Mouse (Mus musculus): ENCODE results near the gene Dnali1.

The Dnali1 gene

DNA sequence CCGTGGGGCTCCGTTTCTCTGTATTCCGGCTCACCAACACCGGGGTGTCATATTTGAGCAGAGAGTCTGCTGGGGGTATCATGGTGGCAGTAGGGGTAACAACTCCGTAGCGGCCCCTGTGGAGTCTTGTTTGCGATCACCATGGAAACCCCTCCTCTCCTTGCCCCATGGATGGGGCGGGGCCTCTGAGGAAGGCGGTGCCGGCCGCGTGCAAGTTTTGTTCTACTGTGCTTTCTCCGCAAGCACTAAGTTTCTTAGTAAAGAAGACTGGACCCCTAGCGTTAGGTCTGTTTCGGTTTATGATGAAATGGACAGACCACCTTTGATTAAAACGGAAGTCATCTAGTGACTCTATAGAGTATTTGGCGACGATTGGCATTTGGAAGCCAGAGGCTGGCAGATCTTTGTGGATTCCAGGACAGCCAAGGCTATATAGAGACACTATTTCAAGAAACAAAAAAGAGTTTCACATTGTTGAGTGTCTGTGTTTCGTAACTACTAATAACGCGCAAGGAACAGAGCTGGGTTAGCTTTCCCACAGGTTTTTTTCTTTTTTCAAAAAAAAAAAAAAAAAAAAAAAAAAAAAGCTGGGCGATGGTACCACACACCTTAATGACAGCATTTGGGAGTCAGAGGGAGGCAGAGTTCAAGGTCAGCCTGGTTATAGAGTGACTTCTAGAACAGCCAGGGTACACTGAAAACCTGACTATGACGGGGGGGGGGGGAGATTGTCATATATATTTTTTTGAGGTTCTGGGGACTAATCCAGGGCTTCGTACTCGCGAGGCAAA lies at the start of gene Dnali1:
Gene Dnali1 (minus strand): TSS at position 187 of the 791 bp plus-strand sequence.
- WGBS: 1% methylated on average over 26 of the region's 26 CpGs

DNA sequence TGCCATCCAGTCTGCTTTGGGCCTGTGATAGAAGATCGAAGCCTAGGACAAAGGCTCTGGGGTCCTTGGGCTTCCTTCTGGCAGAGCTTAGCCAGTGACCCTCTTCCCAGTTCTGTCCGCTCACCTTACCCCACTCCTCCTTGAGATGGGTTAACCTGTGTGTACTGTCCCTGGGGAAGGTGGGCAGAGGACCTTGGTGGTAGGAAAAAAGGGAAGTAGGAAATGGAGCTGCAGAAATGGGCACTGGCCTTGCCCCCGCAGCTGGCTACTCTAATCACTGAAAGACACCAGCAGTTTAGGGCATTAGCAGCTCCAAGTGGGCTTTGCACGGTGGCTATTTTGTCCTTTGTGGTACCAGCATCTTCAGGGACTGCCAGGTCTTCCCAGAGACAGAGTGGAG lies 49.6 kb upstream of the Dnali1 start:
- 75% methylated on average over 4 of the region's 4 CpGs for whole genome bisulfite sequencing

DNA sequence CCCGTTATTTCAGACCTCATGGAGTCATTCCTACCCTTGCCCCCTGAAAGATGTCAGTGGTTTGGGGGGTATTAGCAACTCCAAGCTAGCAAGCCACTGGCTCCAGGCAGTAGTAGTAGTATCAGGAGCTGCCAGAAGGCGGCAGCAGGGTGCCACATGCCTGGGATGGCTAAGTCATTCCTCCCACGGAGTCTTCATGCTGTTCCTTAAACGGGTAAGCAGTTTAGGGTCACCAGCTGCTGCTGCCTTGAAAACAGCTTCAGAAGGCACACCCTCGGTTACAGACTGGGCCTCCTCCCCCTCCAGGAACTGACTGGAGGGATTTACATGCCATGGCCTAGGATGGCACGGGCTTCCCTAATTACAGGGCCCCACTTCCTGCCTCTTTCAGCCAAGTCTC lies 49.1 kb upstream of the Dnali1 start:
- WGBS: 5% methylated on average over 6 of the region's 6 CpGs

- 94% methylated on average over 9 of the region's 9 CpGs for WGBS
These were observed 39.9 kb upstream of the Dnali1 start for GRCm38 (mm10) chr4:125105354-125105753.

- 42% methylated on average over 13 of the region's 13 CpGs for WGBS
These were observed 35.8 kb upstream of the Dnali1 start for GRCm38 (mm10) chr4:125101334-125101733.

DNA sequence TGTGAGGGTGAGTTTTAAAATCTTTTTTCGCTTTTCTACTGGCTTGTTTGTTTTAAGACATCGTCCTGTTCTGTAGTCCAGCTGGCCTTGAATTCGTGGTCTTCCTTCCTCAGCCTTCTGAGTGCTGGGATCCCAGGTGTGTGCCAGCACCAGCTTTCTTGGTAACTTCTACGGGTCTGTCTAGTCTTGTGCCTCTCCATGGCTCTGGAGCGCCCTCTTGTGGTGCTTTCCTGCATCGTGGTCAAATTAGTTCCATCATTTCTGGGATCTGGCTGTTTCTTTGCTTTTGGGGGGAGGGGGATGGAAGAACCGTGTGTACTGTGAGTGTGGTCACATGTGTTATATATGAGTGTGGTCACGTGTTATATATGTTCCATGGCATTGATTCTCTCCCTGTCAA lies 34.0 kb upstream of the Dnali1 start:
- WGBS: 9% methylated on average over 8 of the region's 8 CpGs

- WGBS: 61% methylated on average over 4 of the region's 4 CpGs
These were observed 31.9 kb upstream of the Dnali1 start for GRCm38 (mm10) chr4:125097412-125097811.

DNA sequence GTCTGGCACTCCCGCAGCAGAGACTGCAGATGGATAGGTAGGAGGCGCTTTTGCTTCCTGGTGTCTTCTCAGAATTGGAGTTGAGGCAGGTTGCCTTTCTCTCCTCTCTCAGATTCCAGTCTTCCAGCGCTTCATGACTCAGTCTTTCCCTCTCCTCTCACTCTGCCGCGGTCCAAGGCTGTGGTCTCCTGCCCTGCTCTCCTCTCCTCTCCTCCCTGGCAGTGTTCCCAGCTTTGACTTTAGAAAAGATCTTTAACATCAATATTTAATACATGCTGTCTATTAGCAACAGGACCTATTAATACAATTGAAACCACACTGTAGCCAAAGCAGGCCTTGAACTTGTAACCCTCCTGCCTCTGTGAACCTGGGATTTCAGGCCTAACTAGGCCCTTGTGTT lies 30.6 kb upstream of the Dnali1 start:
- WGBS: 71% methylated on average over 5 of the region's 5 CpGs

- 72% methylated on average over 5 of the region's 5 CpGs for WGBS
These were observed 27.5 kb upstream of the Dnali1 start for GRCm38 (mm10) chr4:125093031-125093430.

DNA sequence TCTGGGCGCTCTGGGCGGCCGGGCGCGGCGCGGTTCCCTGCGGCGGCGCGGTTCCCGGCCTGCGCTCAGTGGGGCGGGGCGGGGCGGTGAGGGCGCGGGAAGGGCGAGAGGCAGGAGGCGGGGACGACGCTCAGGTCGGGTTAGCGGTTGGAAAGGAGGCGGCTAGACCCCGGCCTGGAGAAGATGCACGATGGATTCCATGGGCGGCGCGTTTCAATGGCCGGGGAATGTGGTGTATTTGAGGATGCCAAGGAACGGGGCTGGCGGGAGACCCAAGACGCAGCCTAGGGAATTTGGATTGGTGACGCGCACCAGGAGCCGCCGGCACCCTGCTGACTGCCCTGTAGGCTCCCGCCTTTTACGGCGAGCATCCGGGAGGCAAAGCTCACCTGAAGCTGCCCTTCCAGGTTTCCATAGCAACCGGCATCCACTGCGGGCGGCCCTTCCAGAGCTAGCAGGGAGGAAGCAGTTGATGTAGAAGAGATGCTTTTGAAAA lies 19.9 kb upstream of the Dnali1 start:
- under 1% methylated on average over 45 of the region's 45 CpGs for WGBS

DNA sequence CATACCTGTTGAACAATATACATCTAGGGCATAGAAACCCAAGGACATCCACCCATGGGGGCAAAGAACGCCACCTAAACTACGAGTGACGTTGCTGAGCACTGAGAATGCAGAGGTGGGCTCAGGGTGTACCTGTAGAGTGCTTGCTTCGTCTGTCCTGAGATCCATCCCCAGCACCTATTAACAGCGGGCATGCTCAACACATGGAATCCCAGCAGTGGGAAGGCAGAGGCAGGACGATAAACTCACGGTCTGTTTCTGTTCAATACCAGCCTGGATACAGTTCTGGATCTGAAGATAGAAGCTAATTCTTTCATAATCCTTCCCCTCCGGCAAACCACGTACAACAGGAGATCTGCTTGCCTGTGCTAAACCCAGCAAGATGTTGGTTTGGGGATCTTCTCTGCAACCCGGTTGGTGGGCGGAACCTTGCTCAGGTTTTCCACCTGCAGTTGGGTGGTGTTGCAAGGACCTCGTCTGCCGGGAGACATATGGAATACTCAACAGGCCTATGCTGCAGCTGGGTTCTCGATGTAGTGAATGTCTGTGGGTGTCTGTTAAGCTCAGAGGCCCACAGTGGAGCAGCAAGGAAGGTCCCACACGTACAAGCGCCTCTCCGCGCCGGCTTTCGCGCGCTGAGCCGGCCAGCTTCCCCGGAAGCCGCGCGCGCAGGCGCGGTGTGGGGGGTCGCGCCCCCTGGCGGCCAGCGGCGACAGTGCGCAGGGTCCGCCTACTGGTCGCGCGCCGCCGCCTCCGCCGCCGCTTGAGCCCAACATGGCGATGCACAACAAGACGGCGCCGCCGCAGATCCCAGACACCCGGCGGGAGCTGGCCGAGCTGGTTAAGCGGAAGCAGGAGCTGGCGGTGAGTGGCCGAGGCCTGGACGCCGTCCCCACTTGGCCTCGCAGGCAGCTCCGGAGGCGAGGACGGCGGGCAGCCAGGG lies 19.2 kb upstream of the Dnali1 start, which contains the start of gene Meaf6:
Gene Meaf6 (plus strand): TSS at position 732 of the 943 bp plus-strand sequence.
- 2% methylated on average over 63 of the region's 63 CpGs for WGBS

GRCm38 (mm10) chr4:125078698-125079097 lies 13.2 kb upstream of the Dnali1 start:
- WGBS: 97% methylated on average over 2 of the region's 2 CpGs

GRCm38 (mm10) chr4:125077700-125078099 lies 12.2 kb upstream of the Dnali1 start:
- 90% methylated on average over 2 of the region's 2 CpGs for WGBS

- WGBS: 1% methylated on average over 77 of the region's 78 CpGs
These were observed 1.2 kb upstream of the Dnali1 start, which contains the start of gene Snip1 for GRCm38 (mm10) chr4:125066490-125067370. Gene Snip1 (plus strand): TSS chr4:125066672.

GRCm38 (mm10) chr4:125063829-125064228 lies 1.7 kb downstream of the Dnali1 start:
- 64% methylated on average over 8 of the region's 8 CpGs for WGBS

GRCm38 (mm10) chr4:125059025-125059424 lies 6.5 kb downstream of the Dnali1 start:
- WGBS: 5% methylated on average over 8 of the region's 8 CpGs

DNA sequence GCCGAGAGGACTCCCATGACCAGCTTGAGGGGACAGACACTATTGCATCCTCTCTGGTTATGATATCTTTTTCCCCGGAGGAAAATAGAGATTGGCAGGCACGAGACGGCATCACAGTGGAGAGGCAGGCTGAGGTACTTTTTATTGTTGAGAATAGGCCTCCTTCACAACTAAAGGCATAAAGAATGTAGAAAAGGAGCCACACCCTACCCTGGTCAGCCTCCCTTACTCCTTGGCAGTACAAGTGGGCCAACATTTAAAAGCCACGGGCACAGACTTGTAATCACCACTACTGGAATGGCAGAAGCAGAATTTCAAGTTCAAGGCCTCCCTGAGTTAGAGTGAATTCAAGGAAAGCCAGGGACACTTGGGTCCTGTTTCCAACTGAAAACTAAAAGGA lies 7.5 kb downstream of the Dnali1 start:
- 58% methylated on average over 5 of the region's 5 CpGs for WGBS

DNA sequence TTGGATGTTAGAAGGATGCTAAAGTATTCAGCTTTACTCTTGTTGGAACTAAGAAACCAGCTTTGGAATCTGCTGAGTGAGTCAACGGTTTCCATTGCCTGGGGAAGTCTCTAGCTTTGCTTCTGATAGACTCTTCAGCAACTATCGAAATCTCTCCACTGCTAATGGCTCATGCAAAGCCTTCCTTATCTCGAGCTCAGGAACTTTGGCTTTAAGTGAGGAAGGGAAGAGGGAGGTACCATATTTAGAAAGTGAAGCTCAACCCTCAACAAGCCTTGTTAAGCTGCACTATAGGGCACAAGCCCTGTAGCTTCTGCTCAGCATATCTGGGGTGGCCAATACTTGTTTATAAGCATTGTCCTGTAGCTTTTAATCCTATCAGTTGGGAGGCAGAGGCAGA lies 8.2 kb downstream of the Dnali1 start:
- 47% methylated on average over 3 of the region's 3 CpGs for WGBS

GRCm38 (mm10) chr4:125056476-125056875 lies 9.0 kb downstream of the Dnali1 start:
- WGBS: 77% methylated on average over 4 of the region's 4 CpGs

DNA sequence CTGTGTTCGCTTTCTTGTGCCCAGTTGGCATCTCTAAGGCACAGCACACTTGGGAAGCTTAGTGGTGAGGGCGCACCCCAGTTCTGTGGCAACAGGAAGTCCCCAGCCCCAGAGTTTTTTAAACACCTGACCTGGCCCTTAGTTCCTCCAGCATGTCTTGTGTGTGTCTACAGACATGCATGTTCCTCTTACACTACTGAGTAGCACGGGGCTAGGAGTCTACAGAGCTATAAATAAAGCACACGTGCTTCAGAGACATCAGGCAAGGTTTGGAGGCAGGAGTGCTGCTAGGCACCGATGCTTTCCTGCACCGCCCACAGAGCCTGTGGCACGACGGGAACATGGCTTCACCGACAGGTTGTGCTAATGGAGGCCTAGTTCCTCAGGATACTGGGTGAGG lies 10.1 kb downstream of the Dnali1 start:
- 57% methylated on average over 9 of the region's 9 CpGs for WGBS

DNA sequence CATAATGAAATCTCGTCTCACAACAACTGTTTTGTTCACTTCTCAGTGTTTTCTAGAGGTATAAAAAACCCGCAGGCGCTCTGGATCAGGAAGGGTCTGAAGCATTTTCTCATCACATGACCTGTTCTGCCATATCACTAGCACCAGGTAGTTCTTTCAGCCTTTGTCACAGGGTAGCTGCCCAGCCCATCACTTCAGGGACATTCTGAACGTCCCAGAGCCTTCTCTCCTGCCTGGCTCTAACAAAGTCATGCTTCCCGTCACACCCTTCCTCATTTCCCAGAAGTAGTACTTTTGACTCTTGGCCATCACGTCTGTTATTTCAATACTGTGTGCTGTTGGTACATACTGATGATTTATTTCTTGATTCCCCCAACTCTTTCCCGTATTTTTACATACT lies 21.0 kb downstream of the Dnali1 start:
- WGBS: 83% methylated on average over 7 of the region's 7 CpGs
